Mouse (Mus musculus) cerebellum, adult 11-12 months (tissue): ENCODE measurements at regions not wholly inside any gene's neighbourhood (a gene's known extent, or its start where the extent isn't known, plus 50 kb on each side); places are given as distances from the start of the nearest gene placed in this dataset.

Experiments
- DNase-seq: peaks from one replicate; pipeline ENCODE4 v3.0.0; 2022

GRCm38 (mm10) chr12:27283964-27284363 lies 58.4 kb downstream of the Sox11 start:
- no peak for DNase-seq

GRCm38 (mm10) chr12:27261965-27262364 lies 80.4 kb downstream of the Sox11 start:
- no peak for DNase-seq

- DNase-seq = no peak
Measured at GRCm38 (mm10) chr12:27254125-27254524, 88.2 kb downstream of the Sox11 start.

GRCm38 (mm10) chr12:27251521-27251920 lies 90.9 kb downstream of the Sox11 start:
- no peak for DNase-seq

- DNase-seq = no peak
Measured at GRCm38 (mm10) chr12:27248545-27248855, 93.9 kb downstream of the Sox11 start.

- no peak for DNase-seq
Measured at GRCm38 (mm10) chr12:27247756-27248544, 94.4 kb downstream of the Sox11 start.

- DNase-seq = no peak
Measured at GRCm38 (mm10) chr12:27235748-27236147, 106.6 kb downstream of the Sox11 start.

- no peak for DNase-seq
Measured at GRCm38 (mm10) chr12:27221541-27221940, 120.8 kb downstream of the Sox11 start.

GRCm38 (mm10) chr12:27201191-27201590 lies 141.2 kb downstream of the Sox11 start:
- no peak for DNase-seq

GRCm38 (mm10) chr12:27194001-27194400 lies 148.4 kb downstream of the Sox11 start:
- DNase-seq = no peak

- DNase-seq = no peak
Measured at GRCm38 (mm10) chr12:27191916-27192315, 150.5 kb downstream of the Sox11 start.

- no peak for DNase-seq
Measured at GRCm38 (mm10) chr12:27187480-27187879, 154.9 kb downstream of the Sox11 start.

- DNase-seq = no peak
Measured at GRCm38 (mm10) chr12:27182397-27183375, 159.7 kb downstream of the Sox11 start.

GRCm38 (mm10) chr12:27173561-27173960 lies 168.8 kb downstream of the Sox11 start:
- no peak for DNase-seq

- DNase-seq = no peak
Measured at GRCm38 (mm10) chr12:27173151-27173550, 169.2 kb downstream of the Sox11 start.

GRCm38 (mm10) chr12:27171595-27171994 lies 170.8 kb downstream of the Sox11 start:
- DNase-seq = no peak

- DNase-seq = no peak
Measured at GRCm38 (mm10) chr12:27164920-27165504, 177.4 kb downstream of the Sox11 start.

- DNase-seq = no peak
Measured at GRCm38 (mm10) chr12:27160063-27160686, 182.2 kb downstream of the Sox11 start.

- no peak for DNase-seq
Measured at GRCm38 (mm10) chr12:27159416-27160062, 182.8 kb downstream of the Sox11 start.

GRCm38 (mm10) chr12:27150871-27151853 lies 191.2 kb downstream of the Sox11 start:
- DNase-seq = no peak

GRCm38 (mm10) chr12:27143310-27143709 lies 199.1 kb downstream of the Sox11 start:
- DNase-seq = no peak
